Mouse (Mus musculus) right cerebral cortex, postnatal 14 days (tissue): Measurements from ENCODE around the gene Eno1.

ENCODE experiments used
- DNase-seq: peaks from one replicate; pipeline ENCODE4 v3.0.0; 2022

Eno1 gene

DNA sequence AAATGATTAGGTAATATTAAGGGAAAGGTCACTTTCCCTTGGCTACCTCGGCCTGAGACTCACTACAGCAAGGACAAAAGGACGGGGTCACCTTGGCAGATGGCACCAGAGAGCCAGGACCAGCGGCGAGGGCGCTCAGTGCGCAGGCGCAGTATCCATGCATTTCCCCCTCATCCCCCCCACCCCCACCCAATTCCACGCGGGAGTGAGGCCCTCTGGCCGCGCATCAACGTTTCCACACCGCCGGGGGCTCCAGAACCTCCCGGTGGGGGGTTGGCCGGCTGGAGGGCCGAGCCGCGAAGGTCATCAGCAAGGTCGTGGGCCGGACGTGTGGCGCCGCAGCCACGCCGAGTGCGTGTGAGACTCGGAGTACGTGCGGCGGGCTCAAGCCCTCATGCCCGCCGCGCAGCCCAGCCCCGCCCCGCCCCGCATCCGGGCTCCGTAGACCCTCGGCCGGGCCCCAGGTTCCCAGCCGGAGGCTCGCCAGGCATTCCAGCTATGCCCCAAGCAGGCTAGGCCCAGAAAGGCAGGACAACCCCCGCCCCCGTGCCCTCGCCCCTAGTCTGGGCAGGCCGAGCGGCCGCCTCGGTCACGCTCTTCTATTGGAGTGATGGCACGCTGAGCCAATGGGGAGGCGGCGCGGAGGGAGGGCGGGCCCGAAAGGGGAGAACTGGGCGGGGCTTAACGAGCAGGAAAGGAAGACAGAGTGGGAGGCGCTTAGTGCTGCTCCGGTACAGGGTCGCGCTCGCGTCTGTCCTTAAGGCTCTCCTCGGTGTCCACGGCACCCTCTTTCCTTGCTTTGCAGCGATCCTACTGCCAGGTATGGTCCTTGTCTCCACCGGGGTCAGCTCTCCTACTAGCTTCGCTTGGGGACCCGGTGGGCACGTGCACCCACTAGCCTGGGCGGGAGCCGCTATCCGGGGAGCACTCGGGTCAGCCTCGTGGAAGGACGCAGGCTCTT is at the start of gene Eno1:
Gene Eno1, plus strand, starts transcription at position 201 of the 961 bp plus-strand sequence.
- peak; percentile 98 for DNase-seq

DNA sequence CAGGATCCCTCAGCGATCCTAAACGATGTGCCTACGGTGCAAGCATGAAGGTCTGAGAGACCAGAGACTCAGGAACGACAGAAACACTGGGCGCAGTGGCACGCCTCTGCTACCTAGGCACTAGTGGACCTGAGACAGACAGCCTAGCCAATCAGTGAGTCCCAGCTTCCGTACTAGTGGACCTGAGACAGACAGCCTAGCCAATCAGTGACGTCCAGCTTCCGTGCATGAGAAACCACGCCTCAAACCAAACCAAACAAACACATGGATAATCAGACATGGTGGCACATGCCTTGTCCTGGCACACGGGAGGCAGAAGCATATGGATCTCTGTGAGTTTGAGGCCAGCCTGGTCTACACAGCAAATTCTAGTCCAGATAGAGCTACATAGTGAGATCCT is 48.3 kb upstream of the Eno1 start:
- no peak for DNase-seq

DNA sequence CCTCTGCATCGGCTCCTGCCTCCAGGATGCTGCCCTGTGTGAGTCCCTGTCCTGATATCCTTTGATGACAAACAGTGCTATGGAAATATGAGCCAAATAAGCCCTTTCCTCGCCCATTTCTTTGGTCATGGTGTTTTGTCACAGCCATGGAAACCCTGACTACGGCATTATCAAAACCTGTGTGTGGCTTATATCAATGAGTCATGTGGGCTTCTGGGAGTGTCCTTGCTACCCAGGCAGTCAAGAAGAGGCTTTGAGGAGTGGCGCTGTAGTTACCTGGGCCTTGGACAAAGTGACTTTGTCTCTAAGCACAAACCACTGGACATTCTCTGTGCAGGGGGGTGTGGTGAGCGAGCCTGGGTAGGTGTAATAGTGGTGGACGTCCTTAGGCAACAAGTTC is 44.3 kb upstream of the Eno1 start:
- DNase-seq, result no peak

DNA sequence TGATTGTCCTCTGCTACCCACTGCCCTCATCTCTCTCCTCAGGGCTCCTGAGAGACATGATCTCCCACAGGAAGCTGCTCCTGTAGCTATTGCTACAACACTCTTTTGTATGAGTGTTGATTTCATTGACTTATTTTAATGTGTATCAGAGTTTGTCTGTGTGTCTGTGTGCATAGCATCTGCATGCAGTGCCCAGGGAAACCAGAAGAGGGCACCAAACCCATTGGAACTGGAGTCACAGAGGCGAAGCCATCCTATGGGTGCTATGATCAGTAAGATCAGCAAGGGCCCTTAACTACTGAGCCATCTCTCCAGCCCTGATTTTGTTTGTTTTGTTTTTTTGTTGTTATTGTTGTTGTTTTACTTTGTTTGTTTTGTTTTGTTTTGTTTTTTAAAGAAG is 42.6 kb upstream of the Eno1 start:
- peak; percentile 22 for DNase-seq

DNA sequence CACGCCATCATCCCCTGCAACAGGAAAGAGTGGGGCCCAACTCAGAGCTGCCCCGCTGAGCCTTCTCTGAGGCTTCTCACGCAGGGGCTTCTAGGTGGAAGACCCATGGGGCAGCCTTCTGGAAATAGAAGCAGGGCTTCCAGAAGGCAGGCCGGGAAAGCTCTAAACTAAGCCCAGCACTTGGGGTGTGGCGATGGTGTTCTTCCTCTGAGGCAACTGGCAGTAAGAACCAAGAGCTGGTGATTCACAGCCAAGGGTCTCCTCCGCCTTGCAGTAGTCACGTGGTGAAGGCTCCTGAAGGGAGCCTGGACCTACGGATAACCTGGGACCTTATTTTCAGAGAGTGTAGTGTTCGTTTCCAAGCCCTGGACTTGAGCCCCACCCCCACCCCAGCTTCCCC is 38.3 kb upstream of the Eno1 start:
- no peak for DNase-seq

DNA sequence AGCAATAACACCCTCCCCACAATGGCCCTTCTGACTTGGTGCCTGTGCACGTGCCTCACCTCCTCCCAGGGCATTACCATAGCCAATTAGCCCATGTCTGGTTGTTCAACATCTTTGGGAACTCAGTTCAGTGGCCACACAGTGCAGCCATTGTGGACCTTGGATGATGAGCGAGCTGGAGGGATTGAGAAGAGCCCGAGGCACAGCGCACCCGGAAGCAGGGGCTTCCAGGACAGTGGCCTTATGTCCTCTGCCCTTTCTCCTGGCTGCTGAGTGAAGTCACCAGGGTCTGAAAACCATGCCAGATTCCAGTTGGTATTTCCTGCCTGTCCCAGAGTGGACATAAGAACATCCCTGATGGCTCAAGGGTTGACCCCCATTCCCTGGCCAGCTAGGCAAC is 35.3 kb upstream of the Eno1 start, which contains the start of gene Car6:
Gene Car6, minus strand, starts transcription at position 101 of the 400 bp plus-strand sequence.
- DNase-seq, result no peak

DNA sequence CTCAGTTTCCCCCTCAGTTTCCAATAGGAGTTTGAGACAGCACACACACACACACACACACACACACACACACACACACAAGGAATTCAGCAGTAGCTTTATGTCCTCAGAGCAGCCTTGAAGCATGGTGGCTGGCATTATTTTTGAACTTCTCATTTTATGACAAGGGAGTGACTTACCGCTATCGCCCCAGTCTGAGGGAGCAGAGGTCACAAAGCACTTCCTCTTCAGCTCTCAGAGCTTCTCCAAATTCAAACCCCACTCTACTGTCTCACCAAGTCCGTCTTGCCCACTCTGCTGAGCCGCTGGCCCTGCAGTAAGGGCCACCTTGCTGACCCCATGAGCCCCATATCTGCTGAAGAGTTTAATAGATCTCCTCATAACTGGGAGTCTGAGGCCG is 33.8 kb upstream of the Eno1 start:
- no peak for DNase-seq

DNA sequence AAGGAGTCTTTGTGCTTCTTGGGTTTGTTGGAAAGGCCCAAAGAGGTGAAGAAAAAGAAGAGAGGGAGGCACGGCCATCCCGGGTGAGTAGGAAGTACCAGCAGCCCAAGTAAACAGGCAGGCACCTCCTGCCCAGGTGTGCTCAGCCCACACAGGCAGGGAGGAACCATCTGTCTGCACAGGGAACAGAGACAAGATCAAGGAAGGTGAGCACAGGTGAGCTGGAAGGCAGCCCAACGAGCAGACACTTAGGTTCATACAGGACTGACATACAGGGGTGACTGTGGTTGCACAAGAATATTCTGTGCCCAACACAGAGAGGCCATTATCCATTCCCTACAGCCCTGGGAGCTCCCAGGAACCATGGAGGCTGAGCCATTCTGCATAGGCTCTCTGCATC is 31.6 kb upstream of the Eno1 start:
- DNase-seq, result no peak

DNA sequence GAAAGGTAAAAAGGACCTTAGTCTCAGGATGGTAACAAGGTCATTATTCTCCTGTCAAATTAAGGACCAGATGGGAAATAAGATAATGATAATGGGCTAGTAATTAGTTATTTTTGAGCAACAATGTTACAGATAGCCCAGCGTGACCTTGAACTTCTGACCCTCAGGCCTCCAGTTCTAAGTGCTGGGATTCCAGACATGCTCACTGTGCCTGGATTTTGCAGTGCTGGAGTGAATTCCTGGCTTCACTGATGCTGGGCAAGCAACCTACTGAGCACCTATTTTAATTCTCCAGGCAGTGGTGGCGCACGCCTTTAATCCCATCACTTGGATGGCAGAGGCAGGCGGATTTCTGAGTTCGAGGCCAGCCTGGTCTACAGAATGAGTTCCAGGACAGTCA is 26.8 kb upstream of the Eno1 start:
- DNase-seq, result no peak

DNA sequence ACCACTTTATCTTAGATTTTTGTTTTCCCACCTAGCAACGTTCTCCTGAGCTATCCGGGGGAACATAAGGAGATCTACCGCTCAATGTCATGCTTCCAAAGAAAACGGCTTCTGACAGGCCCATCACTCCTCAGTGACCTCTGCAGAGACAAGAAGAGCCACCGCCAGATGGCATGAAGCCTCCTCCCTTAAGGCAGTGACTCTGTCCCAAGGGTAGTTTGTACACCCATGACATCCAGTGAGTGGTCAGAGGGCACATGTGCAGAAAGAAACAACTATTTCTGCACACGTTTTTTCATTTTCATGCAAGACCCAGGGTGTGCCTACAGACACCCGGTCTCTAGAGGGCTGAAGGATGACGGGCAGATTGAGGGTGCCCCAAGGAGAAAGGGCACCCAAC is 26.2 kb upstream of the Eno1 start:
- no peak for DNase-seq

DNA sequence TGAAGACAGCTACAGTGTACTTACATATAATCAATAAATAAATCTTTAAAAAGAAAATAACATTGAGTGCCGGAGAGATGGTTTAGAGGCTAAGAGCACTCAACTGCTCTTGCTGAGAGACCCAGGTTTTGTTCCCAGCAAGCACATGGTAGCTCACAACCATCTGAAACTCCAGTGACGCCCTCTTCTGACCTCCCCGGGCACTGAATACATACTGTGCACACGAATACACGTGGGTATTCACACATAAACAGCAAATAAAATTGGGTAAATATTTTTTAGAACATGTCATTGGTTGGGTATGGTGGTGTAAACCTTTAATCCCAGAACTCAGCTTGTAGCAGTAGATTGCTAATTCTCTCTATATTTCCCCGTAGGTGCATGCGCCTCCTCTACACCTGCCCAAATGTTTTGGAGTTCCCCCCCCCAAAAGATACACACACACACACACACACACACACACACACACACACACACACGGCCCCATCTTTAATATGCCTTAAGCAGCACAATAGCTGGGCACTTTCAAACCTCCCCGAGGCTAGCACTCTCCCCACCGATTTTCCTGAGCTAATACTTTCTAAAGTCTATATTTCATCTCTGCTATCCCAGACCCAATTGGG is 24.5 kb upstream of the Eno1 start:
- no peak for DNase-seq

DNA sequence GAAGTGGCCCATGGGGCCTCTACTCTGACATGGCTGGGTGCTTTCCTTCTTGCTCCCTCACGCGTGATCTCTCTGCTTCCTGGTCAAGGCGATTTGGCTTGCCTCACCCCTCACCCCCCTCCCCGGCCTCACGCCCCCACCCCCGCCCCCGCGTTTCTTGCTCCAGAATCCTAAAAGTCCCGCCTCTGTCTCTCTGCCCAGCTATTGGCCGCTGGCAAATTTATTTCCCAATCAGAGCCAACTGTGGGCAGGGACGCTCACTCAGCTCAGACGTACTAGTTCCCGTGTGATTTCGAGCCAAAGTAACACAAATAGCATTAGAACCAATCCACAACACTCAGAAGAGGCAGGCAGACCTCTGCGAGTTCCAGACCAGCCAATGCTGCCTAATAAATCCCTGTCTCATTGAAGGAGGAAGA is 24.0 kb upstream of the Eno1 start:
- no peak for DNase-seq

DNA sequence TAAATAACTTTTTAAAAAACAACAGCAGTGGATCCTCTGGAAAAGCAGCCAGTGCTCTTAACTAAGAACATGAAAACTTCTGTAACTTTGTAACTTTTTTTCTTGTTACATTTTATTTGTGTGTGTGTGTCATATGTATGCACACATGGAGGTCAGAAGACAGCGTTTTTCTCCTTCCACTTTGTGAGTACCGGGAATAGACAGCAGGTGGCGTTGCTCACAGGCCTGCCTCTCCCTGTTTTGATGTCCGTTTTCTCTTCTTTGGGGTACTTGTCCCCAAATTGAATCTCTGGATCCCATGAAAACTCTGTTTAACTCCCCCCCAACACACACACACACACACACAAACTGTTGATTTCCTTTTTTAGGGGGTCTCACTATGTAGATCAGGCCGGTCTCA is 22.6 kb upstream of the Eno1 start:
- DNase-seq, result no peak

DNA sequence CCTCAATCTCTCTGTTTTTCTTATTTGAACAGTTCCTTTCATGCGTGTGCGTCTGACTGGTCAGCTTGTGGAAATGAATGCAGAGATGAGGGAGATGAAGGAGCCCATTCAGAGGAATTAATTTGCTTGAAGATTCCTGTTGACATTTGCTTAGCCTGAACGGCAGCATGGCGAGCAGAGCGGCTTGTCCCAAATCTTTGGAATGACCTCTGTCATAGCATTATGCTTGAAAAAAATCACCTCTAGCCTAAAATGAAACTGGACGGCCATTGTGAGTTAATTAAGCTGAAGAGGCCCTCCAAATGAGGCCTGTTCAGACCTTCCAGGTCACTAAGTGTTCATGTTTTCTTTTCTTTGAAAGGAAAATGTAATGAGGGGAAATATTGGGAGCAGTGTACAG is 20.1 kb upstream of the Eno1 start:
- DNase-seq, result no peak

DNA sequence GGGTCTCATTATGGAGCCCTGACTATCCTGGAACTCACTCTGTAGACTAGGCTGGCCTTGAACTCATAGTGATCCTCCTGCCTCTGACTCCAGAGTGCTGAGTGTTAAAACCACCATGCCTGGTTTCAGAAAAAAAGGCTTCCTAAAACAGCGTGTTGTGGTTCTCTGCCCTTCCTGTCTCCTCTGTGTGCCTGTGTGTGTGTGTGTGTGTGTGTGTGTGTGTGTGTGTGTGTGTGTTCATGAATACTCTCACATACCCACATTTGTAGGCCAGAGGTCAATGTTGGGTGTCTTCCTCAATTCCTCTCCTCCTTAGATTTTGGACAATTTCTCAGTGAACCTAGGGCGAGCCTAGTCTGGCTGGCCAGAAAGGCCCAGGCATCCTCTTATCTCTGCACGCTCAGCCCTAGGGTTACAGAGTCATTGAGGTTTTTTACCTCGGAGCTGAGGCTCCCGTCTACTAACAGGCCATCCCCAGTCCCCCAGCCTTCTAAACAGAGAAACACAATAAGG is 19.4 kb upstream of the Eno1 start:
- DNase-seq, result no peak

DNA sequence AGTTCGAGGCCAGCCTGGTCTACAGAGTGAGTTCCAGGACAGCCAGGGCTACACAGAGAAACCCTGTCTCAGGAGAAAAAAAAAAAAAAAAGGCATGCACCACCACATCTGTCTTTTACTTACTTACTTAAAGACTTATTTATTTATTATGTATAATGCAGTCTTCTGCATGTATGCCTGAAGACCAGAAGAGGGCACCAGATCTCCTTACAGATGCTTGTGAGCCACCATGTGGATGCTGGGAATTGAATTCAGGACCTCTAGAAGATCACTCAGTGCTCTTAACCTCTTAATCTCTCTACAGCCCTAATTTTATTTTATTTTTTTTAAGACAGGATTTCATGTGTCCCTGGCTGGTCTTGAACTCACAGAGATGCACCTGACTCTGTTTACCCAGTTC is 18.6 kb upstream of the Eno1 start:
- no peak for DNase-seq

DNA sequence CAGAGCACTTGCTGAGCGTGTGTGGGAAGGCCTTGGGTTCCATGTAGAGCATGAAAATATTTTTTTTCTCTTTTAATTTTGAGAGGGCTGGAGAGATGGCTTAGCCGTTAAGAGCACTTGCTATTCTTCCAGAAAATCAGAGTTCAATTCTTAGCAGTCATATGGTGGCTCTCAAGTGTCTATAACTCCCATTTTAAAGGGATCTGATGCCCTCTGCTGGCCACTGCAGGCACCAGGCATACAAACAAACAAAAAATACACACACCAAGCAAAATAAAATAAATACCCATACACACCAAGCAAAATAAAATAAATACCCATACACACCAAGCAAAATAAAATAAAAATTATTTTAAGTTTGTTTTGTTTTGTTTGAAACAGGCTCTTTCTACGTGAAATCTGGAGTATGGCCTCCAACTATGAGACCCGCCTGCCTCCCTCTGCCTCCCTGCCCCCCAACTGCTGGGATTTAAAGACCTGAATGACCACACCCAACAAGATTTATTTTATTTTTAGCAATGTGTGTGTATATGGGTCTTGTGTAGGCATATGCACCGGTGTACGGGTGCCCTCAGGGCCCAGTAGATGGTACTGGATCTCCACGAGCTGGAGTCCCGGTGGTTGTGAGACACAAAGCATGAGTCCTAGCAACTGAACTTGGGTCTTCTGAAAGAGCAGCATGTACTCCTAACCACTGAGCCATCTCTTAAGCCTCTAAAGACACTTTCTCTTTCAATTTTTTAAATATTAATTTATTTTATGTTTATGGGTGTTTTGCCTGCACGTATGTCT is 16.8 kb upstream of the Eno1 start:
- DNase-seq, result peak; percentile 70

DNA sequence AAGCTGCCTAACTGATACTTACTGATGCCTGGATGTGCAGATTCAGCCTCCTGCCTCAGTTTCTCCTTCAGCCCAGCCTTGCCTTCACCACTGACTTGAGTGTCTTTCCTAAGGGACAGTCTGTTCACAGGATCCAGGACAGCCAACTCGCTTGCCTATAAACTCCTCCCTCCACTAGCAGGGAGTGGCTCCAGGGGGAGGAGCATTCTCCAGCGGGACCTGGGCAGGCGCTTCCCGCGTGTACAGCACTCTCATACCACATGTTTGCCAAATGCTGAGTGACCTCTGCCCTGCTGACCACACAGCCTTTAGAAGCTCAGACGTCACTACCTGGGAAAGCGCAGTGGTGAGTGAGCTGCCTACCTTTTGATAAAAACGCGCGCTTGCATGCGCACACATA is 15.9 kb upstream of the Eno1 start:
- DNase-seq, result no peak

DNA sequence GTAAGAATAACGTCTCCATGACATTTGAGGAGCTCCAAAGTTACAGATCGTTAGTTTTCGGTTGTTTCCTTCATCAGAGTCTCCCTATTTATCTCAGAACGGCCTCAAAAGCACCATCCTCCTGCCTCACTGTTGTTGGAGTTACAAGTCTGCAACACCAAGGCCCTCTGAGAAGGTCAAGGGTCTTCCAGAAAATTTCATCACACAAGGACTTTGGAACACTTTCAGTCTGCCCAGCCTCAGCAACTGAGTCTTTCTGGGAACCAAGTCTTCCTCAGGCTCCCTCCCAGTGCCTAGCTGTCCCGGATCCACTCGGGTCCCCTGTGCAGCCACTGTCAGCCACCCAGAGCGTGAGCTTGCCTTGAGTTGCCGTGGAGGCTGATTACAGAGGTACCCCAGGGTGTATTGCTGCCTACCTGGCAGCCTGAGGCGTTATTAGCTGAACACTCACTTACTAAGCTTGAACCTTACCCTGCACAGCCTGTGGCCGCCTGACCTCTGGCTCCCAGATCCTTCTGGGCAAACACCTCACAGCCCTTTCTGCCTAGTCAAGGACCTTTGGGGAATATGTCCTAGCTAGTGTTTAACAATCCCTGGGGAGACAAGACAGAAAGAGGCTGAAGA is 15.4 kb upstream of the Eno1 start:
- DNase-seq, result no peak

DNA sequence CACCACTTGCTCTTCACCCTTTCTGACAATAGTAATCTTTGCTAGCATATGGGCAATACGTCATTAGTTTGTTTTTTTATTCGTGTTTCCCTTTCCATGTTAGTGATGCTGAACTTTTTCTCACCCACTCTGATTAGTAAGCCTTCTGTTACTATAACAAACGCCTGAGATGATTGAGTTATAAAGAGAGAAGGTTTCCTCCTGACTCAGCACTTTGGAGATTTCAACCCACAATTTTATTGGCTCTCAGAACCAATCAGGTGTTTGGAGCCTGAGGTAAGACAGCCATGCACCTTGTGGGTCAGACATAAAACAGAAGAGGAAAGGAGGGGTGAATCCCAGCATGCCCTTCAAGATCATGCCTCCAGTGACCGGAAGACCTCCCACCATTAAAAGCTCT is 12.7 kb upstream of the Eno1 start:
- DNase-seq, result no peak

DNA sequence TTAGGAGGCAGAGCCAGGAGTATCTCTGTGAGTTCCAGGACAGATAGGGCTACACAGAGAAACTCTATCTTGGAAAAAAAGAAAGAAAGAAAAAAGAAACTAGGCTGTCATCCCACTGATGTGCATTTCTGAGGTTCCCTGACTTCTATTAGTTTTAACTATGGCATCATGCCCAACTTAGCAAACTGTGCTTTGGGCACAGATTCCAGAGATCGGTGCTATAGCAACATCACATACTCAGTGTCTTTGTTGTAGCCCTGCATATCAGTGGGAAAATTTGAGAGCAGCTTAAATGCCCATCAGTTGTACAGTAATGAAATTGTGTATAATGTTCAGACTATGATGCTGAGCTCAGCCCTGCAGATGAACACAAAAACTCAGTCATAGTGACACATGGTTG is 10.8 kb upstream of the Eno1 start:
- DNase-seq, result no peak

DNA sequence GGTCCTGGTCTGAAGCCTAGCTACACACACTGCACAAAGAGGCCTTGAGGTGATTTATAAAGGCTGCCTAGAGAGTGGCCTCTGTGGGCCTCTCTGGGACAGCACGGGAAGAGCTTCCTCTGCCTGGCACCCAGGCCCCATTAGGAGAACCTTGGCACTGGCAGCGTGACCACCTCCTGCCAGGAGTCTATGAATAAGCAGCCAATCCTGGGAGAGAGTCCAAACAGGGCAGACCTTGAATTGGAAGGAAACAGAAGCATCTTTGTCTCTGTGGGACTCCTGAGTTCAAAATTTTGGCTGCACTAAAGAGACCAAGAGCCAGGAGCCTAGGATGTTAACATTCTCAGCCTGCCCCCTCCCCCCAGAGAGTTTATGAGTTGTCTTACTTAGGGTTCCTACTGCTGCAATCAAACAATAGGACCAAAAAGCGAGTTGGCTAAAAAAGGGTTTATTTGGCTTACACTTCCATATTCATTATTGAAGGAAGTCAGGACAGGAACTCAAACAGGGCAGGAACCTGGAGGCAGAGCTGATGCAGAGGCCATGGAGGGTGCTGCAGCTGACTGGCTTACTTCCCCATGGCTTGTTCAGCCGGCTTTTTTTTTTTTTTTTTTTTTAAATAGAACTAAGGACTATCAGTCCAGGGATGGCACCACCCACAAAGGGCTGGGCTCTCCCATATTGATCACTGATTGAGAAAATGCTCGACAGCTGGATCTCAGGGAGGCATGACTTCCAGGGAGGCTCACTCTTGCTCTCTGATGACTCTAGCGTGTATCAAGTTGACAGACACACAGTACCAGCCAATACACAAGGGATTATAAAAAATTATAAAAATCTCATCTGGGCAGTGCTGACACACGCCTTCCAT is 9.5 kb upstream of the Eno1 start:
- peak; percentile 57 for DNase-seq
